Mouse (Mus musculus): ENCODE measurements around the gene Casp6.

Gene Casp6

DNA sequence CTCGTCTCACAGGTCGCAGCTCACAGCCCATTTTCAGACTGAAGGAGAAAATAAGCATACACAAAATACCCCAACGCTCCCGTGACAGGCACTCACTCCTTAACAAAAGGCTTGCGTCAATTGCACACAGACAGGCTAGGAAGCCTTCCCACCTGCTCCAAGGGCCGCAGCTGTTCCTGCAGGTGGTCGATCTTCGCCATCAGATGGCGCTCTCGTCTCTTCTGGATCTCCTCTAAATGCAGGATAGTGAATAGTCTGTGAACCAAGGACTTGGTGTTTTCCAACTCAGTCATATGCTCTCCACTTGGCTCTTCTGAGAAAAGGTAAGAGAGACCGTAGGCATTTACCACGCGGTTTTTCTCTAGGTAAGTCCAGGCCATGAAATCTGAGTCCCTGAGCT lies 17.2 kb downstream of the Casp6 start:
- DNase-seq (ENCODE audit: low spot score in 2 of 2) = peak; percentile 88 to 91

- no peak for DNase-seq (ENCODE audit: low spot score in 2 of 2)
Observed at GRCm38 (mm10) chr3:129923581-129923980, 22.4 kb downstream of the Casp6 start.

- no peak for DNase-seq (ENCODE audit: low spot score in 2 of 2)
Observed at GRCm38 (mm10) chr3:129925861-129926260, 24.6 kb downstream of the Casp6 start.

GRCm38 (mm10) chr3:129930213-129930778 lies 29.1 kb downstream of the Casp6 start:
- peak in 1 of 2 experiments; percentile 11 for DNase-seq (ENCODE audit: low spot score in 2 of 2)

DNA sequence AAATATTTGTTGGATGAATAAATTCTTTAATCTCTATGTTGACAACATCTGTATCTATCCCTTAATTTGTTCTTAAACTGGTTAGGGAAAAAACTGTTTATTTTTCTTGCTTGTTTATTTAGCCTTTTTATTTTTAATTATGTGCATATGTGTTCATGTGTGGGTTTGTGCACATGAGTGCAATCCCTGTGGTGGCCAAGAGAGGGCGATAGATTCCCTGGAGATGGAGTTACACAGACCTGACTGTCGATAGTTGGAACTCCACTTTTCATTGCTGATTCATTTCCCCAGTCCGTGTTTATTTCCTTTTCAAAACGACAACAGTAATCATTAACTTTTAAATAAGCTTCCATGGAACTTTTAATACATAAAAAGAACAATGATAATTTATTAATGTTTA lies 31.2 kb downstream of the Casp6 start:
- no peak for DNase-seq (ENCODE audit: low spot score in 2 of 2)

DNA sequence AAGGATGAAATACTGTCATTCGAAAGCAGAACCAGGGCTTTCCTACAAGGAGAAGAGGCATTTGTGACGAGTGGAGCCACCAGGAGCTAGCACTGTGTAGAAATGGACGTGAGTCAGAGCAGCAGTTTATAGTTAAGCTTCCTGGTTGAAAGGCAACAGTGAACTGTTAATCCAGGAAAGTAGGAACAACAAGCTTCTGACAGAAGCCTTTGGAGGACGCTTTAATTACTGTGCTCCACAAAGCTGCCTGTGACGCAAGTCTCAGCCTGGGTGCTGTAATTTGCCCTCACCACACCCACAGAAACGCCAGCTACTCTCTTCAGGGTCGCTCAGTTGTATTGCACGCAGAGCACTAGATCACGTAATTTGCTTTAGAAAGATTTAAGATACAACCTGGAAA lies 35.3 kb downstream of the Casp6 start:
- DNase-seq (ENCODE audit: low spot score in 2 of 2) = no peak

DNA sequence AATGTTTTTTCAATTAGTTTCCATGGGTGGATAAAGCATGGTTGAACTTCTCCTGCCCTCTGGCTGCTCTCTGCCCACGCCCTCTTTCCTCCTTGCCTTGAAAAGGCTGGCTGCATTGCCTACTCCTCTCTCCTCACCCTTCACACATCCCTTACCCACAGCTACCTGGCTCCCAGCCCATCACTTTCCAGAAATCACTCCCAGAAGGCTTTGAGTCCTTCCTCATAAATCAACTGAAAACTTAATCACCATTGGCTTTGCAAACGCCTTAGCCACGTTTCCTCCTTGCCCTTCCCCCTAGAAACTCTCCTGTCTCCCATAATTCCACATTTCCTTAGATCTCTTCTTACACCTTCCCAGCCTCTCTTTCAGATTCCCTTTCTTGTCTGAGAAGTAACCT lies 36.6 kb downstream of the Casp6 start:
- no peak for DNase-seq (ENCODE audit: low spot score in 2 of 2)

DNA sequence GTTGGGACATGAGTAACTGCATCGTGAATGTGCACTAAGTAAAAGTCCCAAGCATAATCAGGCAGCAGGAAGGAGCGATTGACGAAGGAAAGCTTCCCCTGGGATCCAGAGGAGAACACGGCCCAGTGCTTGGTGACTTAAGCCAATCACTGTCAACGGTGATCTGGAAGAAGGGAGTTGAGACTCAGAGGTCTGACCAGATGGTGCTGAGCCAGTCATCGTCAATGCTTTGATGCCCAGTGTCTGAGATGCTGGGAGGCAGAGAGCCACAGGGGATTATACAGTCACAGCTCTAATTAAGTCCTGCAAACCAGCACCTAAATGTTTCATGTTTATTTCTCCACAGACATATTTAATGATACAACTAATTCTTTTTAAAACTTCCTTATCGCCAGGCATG lies 37.8 kb downstream of the Casp6 start:
- DNase-seq (ENCODE audit: low spot score in 2 of 2) = no peak

- DNase-seq (ENCODE audit: low spot score in 2 of 2) = no peak
Observed at GRCm38 (mm10) chr3:129940780-129941179, 39.6 kb downstream of the Casp6 start.

DNA sequence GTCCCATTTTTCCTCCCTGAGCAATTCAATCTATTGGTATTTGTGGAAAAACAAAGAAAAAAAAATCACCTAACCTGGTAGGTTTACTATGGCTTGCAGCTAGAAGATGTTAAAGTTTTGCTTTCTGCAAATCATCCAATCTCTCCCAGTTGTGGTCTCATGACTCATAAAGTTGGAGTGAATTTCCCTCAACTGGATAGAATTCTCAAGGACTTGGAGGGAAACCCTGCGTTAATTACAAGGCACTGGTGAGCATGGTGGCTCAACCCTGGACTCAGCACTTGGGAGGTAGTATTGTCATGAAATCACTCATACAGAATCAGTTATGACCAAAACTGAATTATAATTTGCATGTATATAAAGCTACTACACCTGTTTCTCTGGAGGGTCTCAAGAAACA lies 40.1 kb downstream of the Casp6 start:
- no peak for DNase-seq (ENCODE audit: low spot score in 2 of 2)

DNA sequence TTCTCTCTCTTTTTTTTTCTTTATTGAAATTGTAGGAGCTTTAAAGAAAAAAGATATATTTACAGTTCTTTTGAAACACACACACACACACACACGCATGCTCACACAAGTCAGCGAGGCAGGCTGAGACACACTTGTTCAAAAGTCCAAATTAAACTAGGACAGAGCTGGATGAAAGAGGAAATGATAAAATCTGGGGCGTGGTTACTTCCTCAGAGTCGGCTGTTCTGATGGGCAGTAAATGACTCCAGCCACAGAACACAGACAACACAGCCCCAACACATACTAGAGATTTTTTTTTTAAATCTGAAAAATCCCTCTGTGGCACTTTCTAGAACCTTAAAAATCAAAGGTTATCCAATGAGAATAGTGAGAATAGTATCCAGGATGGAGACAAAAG lies 42.6 kb downstream of the Casp6 start:
- no peak for DNase-seq (ENCODE audit: low spot score in 2 of 2)

GRCm38 (mm10) chr3:129946217-129946914 lies 45.1 kb downstream of the Casp6 start:
- DNase-seq (ENCODE audit: low spot score in 2 of 2) = no peak

GRCm38 (mm10) chr3:129948359-129948758 lies 47.1 kb downstream of the Casp6 start:
- DNase-seq (ENCODE audit: low spot score in 2 of 2) = peak; percentile 47 to 66

DNA sequence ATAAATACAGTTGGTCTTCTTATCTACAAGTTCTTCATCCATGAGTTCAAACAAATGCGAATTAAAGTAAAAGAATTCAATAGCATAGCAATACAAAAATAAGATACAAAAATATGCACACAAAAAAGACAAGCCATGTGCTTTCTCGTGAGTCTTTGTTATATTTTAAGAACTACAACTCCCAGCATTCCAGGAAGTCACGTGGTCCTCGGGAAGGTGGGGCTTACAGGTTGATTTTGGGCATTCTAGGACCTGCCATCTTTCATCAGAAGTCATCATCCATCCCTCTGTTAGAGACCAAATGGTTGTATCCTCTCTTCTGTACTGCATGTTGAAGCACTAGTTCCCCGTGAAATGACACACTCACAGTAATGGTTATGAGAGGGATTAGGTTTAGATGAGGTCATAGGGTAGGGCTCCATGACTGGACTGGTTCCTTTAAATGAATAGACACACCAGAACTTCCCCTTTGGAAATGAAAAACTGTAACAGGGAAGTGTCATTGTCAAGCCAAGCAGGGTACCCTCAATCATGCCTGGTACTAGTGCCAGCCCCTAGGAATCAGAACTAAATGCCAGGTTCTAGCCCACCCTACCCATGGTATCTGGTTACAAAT lies 48.0 kb downstream of the Casp6 start:
- no peak for DNase-seq (ENCODE audit: low spot score in 2 of 2)

DNA sequence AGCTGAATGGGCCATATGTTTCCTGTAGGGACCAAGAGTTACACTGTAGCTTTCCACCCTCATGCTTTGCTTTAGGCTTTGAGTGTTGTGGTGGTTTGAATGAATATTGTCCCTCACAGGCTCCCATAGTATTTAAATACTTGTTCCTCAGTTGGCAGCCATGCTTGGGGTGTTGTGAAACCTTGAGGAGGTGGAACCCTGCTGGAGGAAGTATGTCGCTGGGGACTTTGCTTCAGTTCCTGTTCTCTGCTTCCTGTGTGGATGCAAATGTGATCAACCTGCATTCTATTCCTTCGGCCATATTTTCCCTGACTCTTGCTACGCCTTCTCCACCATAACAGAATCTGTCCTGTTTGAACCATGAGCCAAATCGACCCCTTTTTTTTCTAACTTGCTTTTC lies 52.1 kb downstream of the Casp6 start:
- DNase-seq (ENCODE audit: low spot score in 2 of 2) = no peak

GRCm38 (mm10) chr3:129962533-129962932 lies 61.3 kb downstream of the Casp6 start:
- DNase-seq (ENCODE audit: low spot score in 2 of 2) = no peak
